Mouse (Mus musculus) myocyte (in vitro differentiated cells): ENCODE measurements around the gene Gnb2. TPM values are rescaled to one million over a fixed set of nuclear protein-coding genes. Genes with fewer than 3 reads are reported as not detected.

ENCODE experiments used
- H3K27me3 ChIP-seq: one replicate; pipeline ENCODE4 v1.6.1; 2011; ENCODE audit not compliant: control insufficient read depth, insufficient read depth, insufficient read length
- H3K36me3 ChIP-seq: one replicate; pipeline ENCODE4 v1.6.1; 2011; ENCODE audit not compliant: control insufficient read depth, insufficient read depth
- H3K4me2 ChIP-seq: one replicate; pipeline ENCODE4 v1.6.1; 2011; ENCODE audit warnings: low read depth, control low read depth
- H3K4me3 ChIP-seq: one replicate; pipeline ENCODE4 v1.5.1; 2011; ENCODE audit warnings: mild to moderate bottlenecking, control low read depth, moderate library complexity
- H3K79me2 ChIP-seq: one replicate; pipeline ENCODE4 v1.6.1; 2011; ENCODE audit not compliant: control insufficient read depth, insufficient read depth
- H3ac ChIP-seq: one replicate; pipeline ENCODE4 v1.6.1; 2011; ENCODE audit not compliant: control insufficient read depth, insufficient read length
- CEBPB ChIP-seq: IDR thresholded peaks from 2 replicates; pipeline ENCODE4 v1.6.1; 2011; ENCODE audit warnings: mild to moderate bottlenecking, moderate library complexity; ENCODE audit not compliant: poor library complexity, insufficient read depth, severe bottlenecking
- E2F4 ChIP-seq: IDR thresholded peaks from one replicate; pipeline ENCODE4 v1.6.1; 2011; ENCODE audit warnings: mild to moderate bottlenecking, control low read depth, moderate library complexity; ENCODE audit not compliant: insufficient read depth
- MAX ChIP-seq: IDR thresholded peaks from one replicate; pipeline ENCODE4 v1.6.1; 2011; ENCODE audit warnings: low read depth, mild to moderate bottlenecking, control low read depth
- MYOD1 ChIP-seq, 3 experiments: IDR thresholded peaks; one replicate each; pipeline ENCODE4 v1.6.1; 2011; ENCODE audit warnings: control low read depth in 2 of 3, low read depth in 2 of 3, mild to moderate bottlenecking in 2 of 3, moderate library complexity in 1 of 3; ENCODE audit not compliant: insufficient read length in 2 of 3, control insufficient read depth in 1 of 3
- MYOG ChIP-seq, 3 experiments: IDR thresholded peaks; one replicate each; pipeline ENCODE4 v1.6.1; 2011; ENCODE audit warnings: control low read depth in 2 of 3, low read depth in 2 of 3, mild to moderate bottlenecking in 2 of 3; ENCODE audit not compliant: insufficient read length in 2 of 3, control insufficient read depth in 1 of 3, insufficient read depth in 1 of 3
- POLR2A ChIP-seq: IDR thresholded peaks from one replicate; pipeline ENCODE4 v1.6.1; 2011; ENCODE audit warnings: low read depth, mild to moderate bottlenecking, control low read depth, moderate library complexity; ENCODE audit not compliant: insufficient read length
- POLR2AphosphoS2 ChIP-seq: IDR thresholded peaks from one replicate; pipeline ENCODE4 v1.6.1; 2011; ENCODE audit warnings: low read depth, control low read depth; ENCODE audit not compliant: insufficient read length
- REST ChIP-seq: IDR thresholded peaks from one replicate; pipeline ENCODE4 v1.6.1; 2011; ENCODE audit warnings: mild to moderate bottlenecking, control low read depth, moderate library complexity; ENCODE audit not compliant: insufficient read depth, insufficient read length
- SRF ChIP-seq: IDR thresholded peaks from one replicate; pipeline ENCODE4 v1.6.1; 2011; ENCODE audit warnings: low read depth; ENCODE audit not compliant: control insufficient read depth, insufficient read length
- TCF12 ChIP-seq: IDR thresholded peaks from one replicate; pipeline ENCODE4 v1.6.1; 2011; ENCODE audit warnings: mild to moderate bottlenecking, control low read depth; ENCODE audit not compliant: poor library complexity, insufficient read depth, severe bottlenecking
- TCF3 ChIP-seq: IDR thresholded peaks from one replicate; pipeline ENCODE4 v1.6.1; 2011; ENCODE audit warnings: low read depth, control low read depth; ENCODE audit not compliant: insufficient read length
- USF1 ChIP-seq: IDR thresholded peaks from one replicate; pipeline ENCODE4 v1.6.1; 2011; ENCODE audit warnings: low read depth, mild to moderate bottlenecking, control low read depth, moderate library complexity
- polyA plus RNA-seq: library from polyadenylated mRNA; unstranded; fragments of >200 nt; fragmentation: generic; extraction: Trizol; gene quantifications from one replicate; pipeline ENCODE4 v1.2.1, GENCODE M21; 2012; ENCODE audit warnings: missing spikeins

The Gnb2 gene
- polyA plus RNA-seq, 1 experiment = 632 TPM

- no peak overlapping the region for H3K4me3 ChIP-seq
- no peak overlapping the region for H3K4me2 ChIP-seq
- H3K27me3 ChIP-seq = peaks cover 62% of the 10 kb centered on the region
- TF ChIP-seq TCF3 = no peak
- no peak for TF ChIP-seq E2F4
- TF ChIP-seq POLR2AphosphoS2 = no peak
- TF ChIP-seq MAX = no peak
- no peak for TF ChIP-seq TCF12
- no peak for TF ChIP-seq MYOD1 (IDR thresholded peaks at IDR 0.05; ENCODE audit: control insufficient read depth in 1 of 3, insufficient read length in 2 of 3, low read depth in 2 of 3)
- TF ChIP-seq CEBPB = no peak
- TF ChIP-seq USF1 = no peak
- TF ChIP-seq REST = no peak
- TF ChIP-seq POLR2A = no peak
- no peak for TF ChIP-seq SRF
- TF ChIP-seq MYOG (IDR thresholded peaks at IDR 0.05; ENCODE audit: control insufficient read depth in 1 of 3, insufficient read depth in 1 of 3, insufficient read length in 2 of 3, low read depth in 2 of 3) = no peak
- no peaks in the 10 kb centered on the region for H3K79me2 ChIP-seq
- no peak overlapping the region for H3ac ChIP-seq
- no peaks in the 10 kb centered on the region for H3K36me3 ChIP-seq
These were observed 45.7 kb downstream of the Gnb2 start for GRCm38 (mm10) chr5:137487616-137488015.

- H3K4me3 ChIP-seq = no peak overlapping the region
These were observed 47.5 kb downstream of the Gnb2 start for GRCm38 (mm10) chr5:137485851-137486155.

GRCm38 (mm10) chr5:137485071-137485850, 48.0 kb downstream of the Gnb2 start:
- Histone ChIP-seq H3K27me3 (peaks cover 57% of the 10 kb centered on the region), H3ac (no peak overlapping the region), H3K4me3 (no peak overlapping the region), H3K79me2 (no peaks in the 10 kb centered on the region), H3K4me2 (no peak overlapping the region), H3K36me3 (no peaks in the 10 kb centered on the region)
- TF ChIP-seq SRF = no peak
- no peak for TF ChIP-seq MAX
- no peak for TF ChIP-seq MYOG (IDR thresholded peaks at IDR 0.05; ENCODE audit: control insufficient read depth in 1 of 3, insufficient read depth in 1 of 3, insufficient read length in 2 of 3, low read depth in 2 of 3)
- no peak for TF ChIP-seq E2F4
- TF ChIP-seq MYOD1 (IDR thresholded peaks at IDR 0.05; ENCODE audit: control insufficient read depth in 1 of 3, insufficient read length in 2 of 3, low read depth in 2 of 3) = no peak
- TF ChIP-seq TCF12 = no peak
- TF ChIP-seq REST = no peak

More at GRCm38 (mm10) chr5:137485851-137486155, 47.5 kb downstream of the Gnb2 start:
- Histone ChIP-seq H3K27me3 (peaks cover 59% of the 10 kb centered on the region), H3K4me2 (no peak overlapping the region), H3K36me3 (no peaks in the 10 kb centered on the region), H3ac (no peak overlapping the region), H3K79me2 (no peaks in the 10 kb centered on the region)
- no peak for TF ChIP-seq REST
- no peak for TF ChIP-seq USF1
- TF ChIP-seq SRF = no peak
- no peak for TF ChIP-seq MYOG (IDR thresholded peaks at IDR 0.05; ENCODE audit: control insufficient read depth in 1 of 3, insufficient read depth in 1 of 3, insufficient read length in 2 of 3, low read depth in 2 of 3)
- TF ChIP-seq POLR2A = no peak
- TF ChIP-seq MAX = no peak
- no peak for TF ChIP-seq CEBPB
- no peak for TF ChIP-seq TCF12
- TF ChIP-seq POLR2AphosphoS2 = no peak
- TF ChIP-seq TCF3 = no peak
- no peak for TF ChIP-seq E2F4
- no peak for TF ChIP-seq MYOD1 (IDR thresholded peaks at IDR 0.05; ENCODE audit: control insufficient read depth in 1 of 3, insufficient read length in 2 of 3, low read depth in 2 of 3)

- Histone ChIP-seq H3ac (no peak overlapping the region), H3K27me3 (peaks cover 56% of the 10 kb centered on the region), H3K79me2 (no peaks in the 10 kb centered on the region), H3K4me2 (no peak overlapping the region), H3K36me3 (no peaks in the 10 kb centered on the region), H3K4me3 (no peak overlapping the region)
- TF ChIP-seq MYOG (IDR thresholded peaks at IDR 0.05; ENCODE audit: control insufficient read depth in 1 of 3, insufficient read depth in 1 of 3, insufficient read length in 2 of 3, low read depth in 2 of 3) (no peak), REST (no peak), POLR2A (no peak), E2F4 (no peak)
These were observed 51.4 kb downstream of the Gnb2 start for GRCm38 (mm10) chr5:137481897-137482296.

GRCm38 (mm10) chr5:137481138-137481537, 52.2 kb downstream of the Gnb2 start:
- no peak for TF ChIP-seq MAX
- no peak for TF ChIP-seq TCF12
- no peak for TF ChIP-seq MYOG (IDR thresholded peaks at IDR 0.05; ENCODE audit: control insufficient read depth in 1 of 3, insufficient read depth in 1 of 3, insufficient read length in 2 of 3, low read depth in 2 of 3)
- no peak for TF ChIP-seq REST
- no peak for TF ChIP-seq SRF
- no peak for TF ChIP-seq POLR2A
- no peak for TF ChIP-seq TCF3
- TF ChIP-seq MYOD1 (IDR thresholded peaks at IDR 0.05; ENCODE audit: control insufficient read depth in 1 of 3, insufficient read length in 2 of 3, low read depth in 2 of 3) = no peak
- no peak for TF ChIP-seq USF1
- no peak for TF ChIP-seq POLR2AphosphoS2
- TF ChIP-seq E2F4 = no peak
- TF ChIP-seq CEBPB = no peak
- Histone ChIP-seq H3K79me2 (no peaks in the 10 kb centered on the region), H3ac (no peak overlapping the region), H3K27me3 (peaks cover 58% of the 10 kb centered on the region), H3K36me3 (no peaks in the 10 kb centered on the region), H3K4me2 (no peak overlapping the region), H3K4me3 (no peak overlapping the region)

Other genes with a start within 250 kb of the Gnb2 start
- gene Ache, start 246.0 kb downstream of the Gnb2 start, polyA plus RNA-seq = 10.9 TPM
- gene Ufsp1, start 238.9 kb downstream of the Gnb2 start, polyA plus RNA-seq = 9.0 TPM
- 59.0 TPM for gene Srrt, start 225.8 kb downstream of the Gnb2 start, polyA plus RNA-seq
- gene Trip6, start 219.1 kb downstream of the Gnb2 start, polyA plus RNA-seq = 46.2 TPM
- 7.9 TPM for gene Slc12a9, start 199.9 kb downstream of the Gnb2 start, polyA plus RNA-seq
- gene Ephb4, start 183.4 kb downstream of the Gnb2 start, polyA plus RNA-seq = 17.8 TPM
- 0.01 TPM for gene Zan, start 56.4 kb downstream of the Gnb2 start, polyA plus RNA-seq
- gene Pop7, start 31.0 kb downstream of the Gnb2 start, polyA plus RNA-seq = 53.0 TPM
- 9.6 TPM for gene Gigyf1, start 15.0 kb downstream of the Gnb2 start, polyA plus RNA-seq
- gene Epo, start 268 bp downstream of the Gnb2 start, polyA plus RNA-seq = not detected
- not detected for gene Actl6b, start 20.0 kb upstream of the Gnb2 start, polyA plus RNA-seq
- 1.1 TPM for gene Tfr2, start 36.3 kb upstream of the Gnb2 start, polyA plus RNA-seq
- 30.3 TPM for gene Mospd3, start 67.5 kb upstream of the Gnb2 start, polyA plus RNA-seq
- 368 TPM for gene Pcolce, start 80.3 kb upstream of the Gnb2 start, polyA plus RNA-seq
- gene Fbxo24, start 95.5 kb upstream of the Gnb2 start, polyA plus RNA-seq = 0.72 TPM
- gene Lrch4, start 95.6 kb upstream of the Gnb2 start, polyA plus RNA-seq = 29.1 TPM
- 3.3 TPM for gene Gm20605, start 95.7 kb upstream of the Gnb2 start, polyA plus RNA-seq
- 4.6 TPM for gene Sap25, start 107.8 kb upstream of the Gnb2 start, polyA plus RNA-seq
- gene Irs3, start 112.2 kb upstream of the Gnb2 start, polyA plus RNA-seq = 0.04 TPM
- gene Agfg2, start 151.2 kb upstream of the Gnb2 start, polyA plus RNA-seq = 8.7 TPM
- 2.7 TPM for gene Nyap1, start 208.1 kb upstream of the Gnb2 start, polyA plus RNA-seq
- 48.1 TPM for gene Tsc22d4, start 212.2 kb upstream of the Gnb2 start, polyA plus RNA-seq
- 40.4 TPM for gene Ppp1r35, start 245.3 kb upstream of the Gnb2 start, polyA plus RNA-seq